Mouse (Mus musculus) neural tube, embryonic 11.5 days (tissue): ENCODE measurements at regions not wholly inside any gene's neighbourhood (a gene's known extent, or its start where the extent isn't known, plus 50 kb on each side); places are given as distances from the start of the nearest gene placed in this dataset.
"Not testable (repeated sequence)": the region's sequence is repeated elsewhere in the genome, so short reads cannot be mapped to it uniquely, and the experiment has no call there.

ENCODE experiments used
- ATAC-seq: fragments of 200-750 bp; cut with Nextera tagmentation; 2 replicates; pipeline ENCODE4 v1.8.0; 2017; ENCODE audit warnings: moderate number of reproducible peaks, mild to moderate bottlenecking, moderate TSS enrichment, moderate library complexity; ENCODE audit not compliant: insufficient read depth, low FRiP score, low TSS enrichment
- DNase-seq: peaks from one replicate; pipeline ENCODE4 v3.0.0-alpha.2; 2015; ENCODE audit warnings: low spot score
- H3K27ac ChIP-seq: fragments of 300-500 bp; sonication (generic); 2 replicates; pipeline ENCODE4 v1.5.1; 2014; ENCODE audit warnings: low read depth, mild to moderate bottlenecking, low read length
- H3K27me3 ChIP-seq: fragments of 300-500 bp; sonication (generic); 2 replicates; pipeline ENCODE4 v1.6.1; 2014; ENCODE audit warnings: mild to moderate bottlenecking, low read length, mixed read lengths; ENCODE audit not compliant: control insufficient read depth, insufficient read depth
- H3K36me3 ChIP-seq: fragments of 300-500 bp; sonication (generic); 2 replicates; pipeline ENCODE4 v1.6.1; 2014; ENCODE audit warnings: mild to moderate bottlenecking, low read length, moderate library complexity, mixed read lengths; ENCODE audit not compliant: control insufficient read depth, insufficient read depth
- H3K4me1 ChIP-seq: fragments of 300-500 bp; sonication (generic); 2 replicates; pipeline ENCODE4 v1.6.1; 2014; ENCODE audit warnings: low read length, mixed read lengths; ENCODE audit not compliant: control insufficient read depth, insufficient read depth
- H3K4me2 ChIP-seq: fragments of 300-500 bp; sonication (generic); 2 replicates; pipeline ENCODE4 v1.6.1; 2014; ENCODE audit warnings: low read depth, mild to moderate bottlenecking, moderate library complexity
- H3K4me3 ChIP-seq: fragments of 300-500 bp; sonication (generic); 2 replicates; pipeline ENCODE4 v1.5.1; 2014; ENCODE audit warnings: low read depth, low read length
- H3K9ac ChIP-seq: fragments of 300-500 bp; sonication (generic); 2 replicates; pipeline ENCODE4 v1.6.1; 2014; ENCODE audit warnings: mild to moderate bottlenecking, low read length
- H3K9me3 ChIP-seq: fragments of 300-500 bp; sonication (generic); 2 replicates; pipeline ENCODE4 v1.6.1; 2016; ENCODE audit warnings: low read length; ENCODE audit not compliant: control insufficient read depth
- WGBS: fragments of 180-500 bp; shearing (Covaris S2); extraction: QIAGEN DNeasy Blood & Tissue Kit; methylation state at CpG from one replicate; pipeline ENCODE4 v1.1.7; 2014; 5-methylcytosine and 5-hydroxymethylcytosine counted together

GRCm38 (mm10) chr12:23026976-23027375, 753.1 kb downstream of the Gm10330 start:
- DNase-seq, H3K4me1 ChIP-seq, H3K9me3 ChIP-seq, H3K27me3 ChIP-seq, H3K4me3 ChIP-seq, H3K4me2 ChIP-seq, H3K9ac ChIP-seq, H3K36me3 ChIP-seq, H3K27ac ChIP-seq, ATAC-seq: not testable (repeated sequence)
- WGBS = 91% methylated on average over 5 of the region's 6 CpGs

DNA sequence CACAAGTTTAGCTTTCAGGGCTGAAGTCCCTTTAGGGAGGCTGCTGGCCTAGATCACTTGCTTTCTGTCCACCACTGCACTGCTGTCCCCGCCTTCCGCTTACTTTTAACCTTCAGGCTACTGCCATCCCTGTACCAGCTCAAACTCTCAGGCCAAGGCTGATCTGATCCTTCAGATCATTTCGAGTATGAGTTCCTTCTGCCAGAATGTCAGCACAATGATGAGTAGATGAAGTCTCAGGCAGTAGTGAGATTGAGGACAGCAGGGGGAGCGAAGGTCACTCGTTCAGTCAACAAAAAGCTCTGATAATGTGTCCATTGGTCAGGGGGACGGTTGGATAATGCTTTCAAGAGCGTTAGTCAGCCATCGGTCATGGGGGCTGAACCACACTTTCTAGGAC, 756.5 kb downstream of the Gm10330 start:
- not testable (repeated sequence) for DNase-seq, H3K9ac ChIP-seq, H3K4me3 ChIP-seq, H3K27ac ChIP-seq, ATAC-seq, H3K4me2 ChIP-seq, H3K4me1 ChIP-seq, H3K9me3 ChIP-seq, H3K36me3 ChIP-seq, H3K27me3 ChIP-seq
- WGBS = 81% methylated on average over 6 of the region's 8 CpGs

DNA sequence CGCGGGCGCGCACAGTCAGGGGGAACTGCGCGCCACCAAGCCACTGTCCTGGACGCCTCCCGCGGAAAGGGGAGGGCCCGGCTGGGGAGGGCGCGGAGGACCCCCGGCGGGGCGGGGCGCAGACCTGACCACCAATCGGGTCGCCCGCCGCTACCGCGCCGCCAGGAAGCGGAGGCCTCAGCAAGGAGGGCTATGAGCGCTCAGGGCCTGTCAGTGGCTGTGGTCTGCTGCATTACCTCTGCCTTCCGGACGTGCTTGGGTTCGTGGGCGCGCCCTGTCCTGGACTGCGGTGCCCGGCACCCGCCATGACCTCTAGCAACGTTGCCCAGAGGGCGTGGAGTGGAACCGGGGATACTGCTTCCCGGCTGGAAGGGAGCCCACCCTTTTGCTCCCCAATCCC, 769.9 kb downstream of the Gm10330 start:
- Histone ChIP-seq H3K9ac (peak overlapping the region; percentile 53), H3K4me3 (peak overlapping the region; percentile 32), H3K4me2 (peak overlapping the region; percentile 25)
- DNase-seq = peak; percentile 70
- not testable (repeated sequence) for H3K27me3 ChIP-seq, H3K36me3 ChIP-seq, H3K9me3 ChIP-seq, H3K4me1 ChIP-seq, H3K27ac ChIP-seq, ATAC-seq
- under 1% methylated on average over 27 of the region's 37 CpGs for WGBS

- not testable (repeated sequence) for H3K9me3 ChIP-seq, ATAC-seq, H3K27me3 ChIP-seq, H3K4me2 ChIP-seq, H3K4me1 ChIP-seq, H3K36me3 ChIP-seq, H3K27ac ChIP-seq
- peak overlapping the region; percentile 32 for H3K4me3 ChIP-seq
- peak overlapping the region; percentile 53 for H3K9ac ChIP-seq
- 0% methylated on average over 2 of the region's 48 CpGs for WGBS
- DNase-seq = peak; percentile 12
Observed at GRCm38 (mm10) chr12:23009662-23010061, 770.4 kb downstream of the Gm10330 start.
